Mouse (Mus musculus): ENCODE results near the gene Cep44. TPM values are rescaled to one million over a fixed set of nuclear protein-coding genes. Genes with fewer than 3 reads are reported as not detected.
A peak's percentile ranks its signal among the peaks of the same experiment; 100 is the strongest.

Gene Cep44
- polyA plus RNA-seq (2015; fragmentation: Nextera tagmentation; extraction: Ambion mirVana) = 25.9 and 28.6 TPM in 2 replicates

DNA sequence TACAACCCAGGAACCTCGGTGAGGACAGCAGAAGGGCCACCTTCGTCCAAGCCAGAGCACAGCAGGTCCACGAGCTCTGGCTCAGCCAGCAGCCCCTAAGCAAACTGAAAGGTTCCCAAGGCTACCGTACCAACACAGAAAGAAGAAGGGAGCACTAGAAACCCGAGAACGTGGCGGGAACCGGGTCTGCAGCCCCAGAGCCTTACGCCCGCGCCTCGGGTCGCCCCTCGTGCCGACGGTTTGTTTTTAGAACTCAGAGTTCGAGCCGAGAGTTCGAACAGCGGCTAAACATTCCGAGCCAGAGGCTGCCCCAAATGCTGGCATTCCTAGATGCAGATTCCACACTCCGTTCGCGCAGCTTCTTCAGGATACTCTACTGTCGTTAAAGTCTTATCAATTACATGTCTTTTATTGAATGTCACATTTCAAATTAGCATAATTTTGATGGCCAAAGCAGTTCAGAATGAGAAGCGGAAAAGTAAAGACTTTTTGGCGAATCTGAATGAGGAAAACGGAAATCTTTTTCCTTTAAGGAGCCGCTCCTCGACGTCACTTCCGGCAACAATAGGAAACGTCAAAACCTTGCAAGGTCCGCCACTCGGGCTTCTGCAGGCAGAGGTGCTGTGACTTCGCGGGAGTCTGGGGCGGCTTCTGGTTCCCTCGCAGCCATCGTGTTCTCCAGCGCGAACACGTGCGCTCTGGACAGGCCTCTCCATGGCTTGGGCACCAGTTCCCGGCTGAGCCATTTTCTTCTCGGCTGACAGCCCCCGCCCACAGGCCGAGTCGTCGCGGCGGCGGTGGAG is at the start of gene Cep44, which contains the start of gene Fbxo8:
Cep44 (minus strand) TSS at position 490 of the 803 bp plus-strand sequence.
Fbxo8 (plus strand) TSS at position 533 of the 803 bp plus-strand sequence.
- Histone ChIP-seq H3K4me3 (peak within 1 kb of the TSS; percentile 86), H3K4me1 (replicated peaks) (peaks cover 19% of the 10 kb centered on the region), H3K27me3 (no peaks in the 10 kb centered on the region), H3K9ac (peak within 1 kb of the TSS; percentile 84), H3K4me2 (peak within 1 kb of the TSS; percentile 72), H3K9me3 (no peaks in the 10 kb centered on the region), H3K27ac (replicated peaks) (peak within 1 kb of the TSS; percentile 88), H3K36me3 (no peaks in the 10 kb centered on the region)
- WGBS = under 1% methylated on average over 53 of the region's 53 CpGs
- ATAC-seq (ENCODE audit: low read depth) = peak; percentile 96

GRCm38 (mm10) chr8:56591502-56591901 is 40.7 kb upstream of the Cep44 start:
- 94% methylated on average over 5 of the region's 5 CpGs for WGBS
- no peaks in the 10 kb centered on the region for H3K27me3 ChIP-seq
- no peaks in the 10 kb centered on the region for H3K4me1 ChIP-seq (replicated peaks)
- H3K4me2 ChIP-seq = no peak overlapping the region
- ATAC-seq (ENCODE audit: low read depth) = no peak
- no peak overlapping the region for H3K4me3 ChIP-seq
- H3K9ac ChIP-seq = no peak overlapping the region
- no peak overlapping the region for H3K27ac ChIP-seq (replicated peaks)
- H3K9me3 ChIP-seq = no peaks in the 10 kb centered on the region
- H3K36me3 ChIP-seq = peaks cover 15% of the 10 kb centered on the region

DNA sequence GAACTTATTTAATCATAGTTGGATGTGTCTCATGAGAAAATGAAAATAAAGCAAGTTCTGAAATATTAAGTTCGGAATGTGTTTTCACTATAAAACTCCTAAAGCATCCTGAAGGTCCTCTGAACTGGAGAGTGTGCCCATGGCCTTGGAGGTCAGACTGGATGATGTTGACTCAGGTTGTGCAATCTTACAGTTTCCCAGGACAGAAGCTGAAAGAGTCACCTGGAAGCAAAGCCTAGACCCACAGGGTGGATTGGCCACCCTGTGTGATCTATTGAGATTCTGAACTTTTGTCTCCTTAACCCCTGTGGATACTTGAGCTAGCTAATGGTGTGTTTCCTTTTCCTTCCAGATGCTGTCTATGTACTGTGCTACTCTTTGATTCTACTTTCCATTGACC is 40.2 kb upstream of the Cep44 start:
- H3K27ac ChIP-seq (replicated peaks) = no peak overlapping the region
- H3K4me3 ChIP-seq = no peak overlapping the region
- H3K9ac ChIP-seq = no peak overlapping the region
- no peaks in the 10 kb centered on the region for H3K27me3 ChIP-seq
- WGBS = 87% methylated on average over 1 of the region's 1 CpGs
- H3K4me2 ChIP-seq = no peak overlapping the region
- no peak for ATAC-seq (ENCODE audit: low read depth)
- H3K9me3 ChIP-seq = no peaks in the 10 kb centered on the region
- no peaks in the 10 kb centered on the region for H3K4me1 ChIP-seq (replicated peaks)
- H3K36me3 ChIP-seq = peaks cover 15% of the 10 kb centered on the region

GRCm38 (mm10) chr8:56589004-56589403 is 38.2 kb upstream of the Cep44 start:
- Histone ChIP-seq H3K27me3 (no peaks in the 10 kb centered on the region), H3K4me1 (replicated peaks) (no peaks in the 10 kb centered on the region), H3K9me3 (no peaks in the 10 kb centered on the region), H3K4me2 (no peak overlapping the region), H3K27ac (replicated peaks) (no peak overlapping the region), H3K9ac (no peak overlapping the region), H3K4me3 (no peak overlapping the region), H3K36me3 (peaks cover 15% of the 10 kb centered on the region)
- ATAC-seq (ENCODE audit: low read depth) = no peak
- WGBS = 81% methylated on average over 2 of the region's 2 CpGs

DNA sequence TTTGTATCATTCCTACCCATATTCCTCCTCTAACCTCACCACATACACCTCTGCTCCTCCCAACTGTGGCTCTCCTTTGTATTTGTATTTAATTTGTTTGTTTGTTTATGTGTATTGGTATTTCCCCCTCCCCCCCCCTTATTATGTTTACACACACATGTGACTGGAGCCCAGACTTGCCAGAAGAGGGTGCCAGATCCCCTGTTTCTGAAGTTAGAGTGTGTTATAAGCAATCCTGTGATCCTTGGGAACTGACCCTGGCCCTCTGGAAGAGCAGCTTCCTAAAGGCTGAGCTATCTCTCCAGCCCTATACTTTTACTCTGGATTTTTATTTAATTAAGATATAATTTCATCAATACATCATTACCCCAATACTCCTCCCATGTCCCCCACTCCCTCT is 32.0 kb upstream of the Cep44 start:
- no peaks in the 10 kb centered on the region for H3K27me3 ChIP-seq
- H3K4me3 ChIP-seq = no peak overlapping the region
- H3K27ac ChIP-seq (replicated peaks) = no peak overlapping the region
- no peaks in the 10 kb centered on the region for H3K9me3 ChIP-seq
- no peak overlapping the region for H3K4me2 ChIP-seq
- H3K4me1 ChIP-seq (replicated peaks) = no peaks in the 10 kb centered on the region
- no peak for ATAC-seq (ENCODE audit: low read depth)
- H3K9ac ChIP-seq = no peak overlapping the region
- H3K36me3 ChIP-seq = no peaks in the 10 kb centered on the region

- H3K4me2 ChIP-seq = no peak overlapping the region
- no peaks in the 10 kb centered on the region for H3K4me1 ChIP-seq (replicated peaks)
- H3K4me3 ChIP-seq = no peak overlapping the region
- H3K27ac ChIP-seq (replicated peaks) = no peak overlapping the region
- no peaks in the 10 kb centered on the region for H3K9me3 ChIP-seq
- ATAC-seq (ENCODE audit: low read depth) = no peak
- H3K27me3 ChIP-seq = no peaks in the 10 kb centered on the region
- 94% methylated on average over 4 of the region's 4 CpGs for WGBS
- no peak overlapping the region for H3K9ac ChIP-seq
- no peaks in the 10 kb centered on the region for H3K36me3 ChIP-seq
Measured at GRCm38 (mm10) chr8:56580918-56581317, 30.1 kb upstream of the Cep44 start.

DNA sequence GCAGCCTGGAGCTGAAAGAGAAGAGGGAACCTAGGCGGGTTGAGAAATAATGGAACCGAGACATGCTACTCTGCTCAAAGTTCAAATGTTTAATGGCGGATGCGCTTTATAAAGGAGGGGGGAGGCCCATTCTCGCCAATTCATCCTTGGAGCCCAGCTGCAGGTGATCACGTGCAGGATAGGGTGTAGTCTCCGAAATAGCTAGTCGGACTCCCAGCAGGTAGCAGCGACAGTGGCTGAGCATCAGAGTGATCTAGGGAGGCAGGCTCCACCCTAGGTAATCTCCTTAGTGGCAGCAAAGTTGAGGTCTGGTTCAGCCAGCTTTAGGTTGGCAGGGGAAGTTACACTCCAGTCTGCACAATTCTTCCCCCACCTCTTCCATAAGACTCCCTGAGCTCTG is 16.0 kb upstream of the Cep44 start:
- 94% methylated on average over 9 of the region's 9 CpGs for WGBS
- H3K27ac ChIP-seq (replicated peaks) = no peak overlapping the region
- H3K27me3 ChIP-seq = no peaks in the 10 kb centered on the region
- H3K9ac ChIP-seq = no peak overlapping the region
- ATAC-seq (ENCODE audit: low read depth) = no peak
- H3K4me3 ChIP-seq = no peak overlapping the region
- no peak overlapping the region for H3K4me2 ChIP-seq
- no peaks in the 10 kb centered on the region for H3K4me1 ChIP-seq (replicated peaks)
- H3K9me3 ChIP-seq = no peaks in the 10 kb centered on the region
- H3K36me3 ChIP-seq = peaks cover 5% of the 10 kb centered on the region

DNA sequence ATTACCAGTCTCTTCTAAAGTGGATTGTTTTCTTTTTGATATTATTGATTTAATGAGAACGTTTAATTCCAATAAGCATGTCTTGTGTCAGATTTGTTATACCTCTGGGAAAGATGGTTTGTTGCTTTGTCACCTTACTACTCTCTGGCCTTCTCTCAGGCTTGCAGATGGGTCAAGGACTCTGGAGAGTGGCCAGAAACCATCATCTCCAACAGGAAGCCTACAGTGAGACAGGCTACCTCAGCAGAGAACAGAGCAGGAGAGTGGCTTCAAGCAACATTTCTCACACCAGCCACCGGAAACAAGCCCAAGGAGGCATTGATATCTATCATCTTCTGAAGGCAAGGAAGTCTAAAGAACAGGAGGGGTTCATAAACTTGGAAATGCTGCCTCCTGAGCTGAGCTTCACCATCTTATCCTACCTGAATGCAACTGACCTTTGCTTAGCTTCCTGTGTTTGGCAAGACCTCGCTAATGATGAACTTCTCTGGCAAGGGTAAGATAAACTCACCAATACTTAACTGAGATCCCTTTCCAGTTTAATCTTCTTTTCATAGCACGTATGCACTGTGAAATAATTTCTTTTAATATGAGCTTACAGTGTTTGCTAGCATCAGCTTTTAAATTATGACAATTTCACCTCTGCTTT is 13.7 kb upstream of the Cep44 start:
- WGBS = 81% methylated on average over 4 of the region's 4 CpGs
- no peak overlapping the region for H3K4me3 ChIP-seq
- H3K4me1 ChIP-seq (replicated peaks) = no peaks in the 10 kb centered on the region
- no peak overlapping the region for H3K4me2 ChIP-seq
- peaks cover 5% of the 10 kb centered on the region for H3K36me3 ChIP-seq
- ATAC-seq (ENCODE audit: low read depth) = no peak
- no peak overlapping the region for H3K9ac ChIP-seq
- no peak overlapping the region for H3K27ac ChIP-seq (replicated peaks)
- no peaks in the 10 kb centered on the region for H3K27me3 ChIP-seq
- H3K9me3 ChIP-seq = no peaks in the 10 kb centered on the region

- H3K9ac ChIP-seq = no peak overlapping the region
- H3K4me1 ChIP-seq (replicated peaks) = peaks cover 19% of the 10 kb centered on the region
- no peaks in the 10 kb centered on the region for H3K9me3 ChIP-seq
- no peaks in the 10 kb centered on the region for H3K36me3 ChIP-seq
- no peak for ATAC-seq (ENCODE audit: low read depth)
- H3K4me3 ChIP-seq = no peak overlapping the region; the same call in 1 of the 2 replicates
- no peak overlapping the region for H3K27ac ChIP-seq (replicated peaks)
- H3K27me3 ChIP-seq = no peaks in the 10 kb centered on the region
- H3K4me2 ChIP-seq = no peak overlapping the region; the same call in 1 of the 2 replicates
- WGBS = 83% methylated on average over 5 of the region's 5 CpGs
Measured at GRCm38 (mm10) chr8:56552551-56553103, 1.8 kb upstream of the Cep44 start.

- no peaks in the 10 kb centered on the region for H3K36me3 ChIP-seq
- H3K27me3 ChIP-seq = no peaks in the 10 kb centered on the region
- H3K9me3 ChIP-seq = no peaks in the 10 kb centered on the region
- WGBS = 34% methylated on average over 10 of the region's 10 CpGs
- peak overlapping the region; percentile 86 for H3K4me3 ChIP-seq
- peaks cover 19% of the 10 kb centered on the region for H3K4me1 ChIP-seq (replicated peaks)
- peak overlapping the region; percentile 70 for H3K4me2 ChIP-seq
- H3K27ac ChIP-seq (replicated peaks) = peak overlapping the region; percentile 88; the same call in 1 of the 2 replicates
- H3K9ac ChIP-seq = peak overlapping the region; percentile 84
- ATAC-seq (ENCODE audit: low read depth) = no peak
Measured at GRCm38 (mm10) chr8:56552045-56552444, 1.2 kb upstream of the Cep44 start.

DNA sequence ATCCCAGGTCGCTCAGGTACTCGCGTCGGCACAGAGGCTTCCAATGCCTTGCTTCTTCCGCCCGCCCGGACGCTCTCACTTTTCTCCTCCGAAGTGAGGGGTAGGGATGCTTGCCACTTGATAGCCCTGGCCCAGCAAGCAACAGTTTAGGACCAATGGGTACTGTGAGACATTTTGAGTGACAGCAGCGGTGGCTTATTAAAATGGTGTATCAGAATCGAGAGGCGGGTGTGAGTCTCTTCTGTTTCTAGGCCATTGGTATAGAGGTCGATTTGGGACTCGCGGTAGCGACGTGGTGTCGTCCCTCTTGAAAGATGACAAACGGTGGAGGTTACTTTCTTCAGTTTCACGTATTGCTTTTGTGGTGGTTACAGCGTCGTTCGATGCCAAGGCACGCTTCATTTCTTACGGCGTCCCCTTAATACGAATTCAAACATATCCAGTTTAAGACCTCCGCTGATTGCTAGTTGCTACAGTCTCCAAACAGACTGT is 560 bp upstream of the Cep44 start:
- H3K27ac ChIP-seq (replicated peaks) = peak overlapping the region; percentile 88
- H3K4me3 ChIP-seq = peak overlapping the region; percentile 86
- no peaks in the 10 kb centered on the region for H3K27me3 ChIP-seq
- peaks cover 19% of the 10 kb centered on the region for H3K4me1 ChIP-seq (replicated peaks)
- peak overlapping the region; percentile 84 for H3K9ac ChIP-seq
- H3K4me2 ChIP-seq = peak overlapping the region; percentile 70
- ATAC-seq (ENCODE audit: low read depth) = peak; percentile 98
- H3K36me3 ChIP-seq = no peaks in the 10 kb centered on the region
- H3K9me3 ChIP-seq = no peaks in the 10 kb centered on the region
- under 1% methylated on average over 28 of the region's 28 CpGs for WGBS

DNA sequence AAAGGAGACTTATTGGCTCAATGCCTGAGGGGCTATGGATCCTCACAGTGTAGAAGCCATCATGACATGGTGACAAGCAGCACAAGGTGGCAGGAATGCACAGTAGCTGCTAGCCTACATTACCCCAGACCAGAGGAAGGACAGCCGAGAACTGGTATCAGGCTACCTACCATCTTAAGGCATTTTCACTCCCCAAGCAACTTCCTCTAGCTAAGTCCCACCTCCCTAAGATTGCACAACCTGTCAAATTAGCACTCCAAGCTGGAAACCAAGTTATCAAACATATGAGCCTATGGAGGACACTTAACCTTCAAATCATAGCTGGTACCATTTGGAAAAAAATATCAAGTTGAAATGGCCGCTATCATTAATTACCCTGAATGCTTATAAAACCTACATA is 3.0 kb downstream of the Cep44 start:
- H3K36me3 ChIP-seq = peaks cover 15% of the 10 kb centered on the region
- no peak overlapping the region for H3K27ac ChIP-seq (replicated peaks)
- no peak overlapping the region for H3K9ac ChIP-seq
- no peaks in the 10 kb centered on the region for H3K27me3 ChIP-seq
- no peak for ATAC-seq (ENCODE audit: low read depth)
- H3K4me3 ChIP-seq = no peak overlapping the region
- no peaks in the 10 kb centered on the region for H3K9me3 ChIP-seq
- peaks cover 19% of the 10 kb centered on the region for H3K4me1 ChIP-seq (replicated peaks)
- 96% methylated on average over 2 of the region's 2 CpGs for WGBS
- no peak overlapping the region for H3K4me2 ChIP-seq

Data from neural tube, embryonic 13.5 days (tissue).